Mouse (Mus musculus): ENCODE data around the gene Mup2.
"Not testable (repeated sequence)": the region's sequence is repeated elsewhere in the genome, so short reads cannot be mapped to it uniquely, and the experiment has no call there.

The Mup2 gene

GRCm38 (mm10) chr4:60154189-60154588 lies at the start of gene Mup2:
Mup2 (minus strand) TSS chr4:60154289.
- DNase-seq (ENCODE audit: low read depth in 2 of 2, low spot score in 2 of 2) = not testable (repeated sequence)
